Mouse (Mus musculus): Measurements from ENCODE around the gene BC048562.

The BC048562 gene

GRCm38 (mm10) chr9:108481520-108482210, 45.4 kb downstream of the BC048562 start:
- DNase-seq, result no peak

- DNase-seq, result no peak
These were observed 46.9 kb downstream of the BC048562 start for GRCm38 (mm10) chr9:108483051-108483790.

- DNase-seq, result no peak
These were observed 47.7 kb downstream of the BC048562 start for GRCm38 (mm10) chr9:108484021-108484420.

- DNase-seq, result no peak
These were observed 49.1 kb downstream of the BC048562 start for GRCm38 (mm10) chr9:108485301-108485875.

GRCm38 (mm10) chr9:108486973-108487530, 50.8 kb downstream of the BC048562 start:
- DNase-seq, result no peak

GRCm38 (mm10) chr9:108488403-108488802, 52.1 kb downstream of the BC048562 start:
- no peak for DNase-seq

GRCm38 (mm10) chr9:108489215-108489614, 52.9 kb downstream of the BC048562 start:
- no peak for DNase-seq

- DNase-seq, result no peak
These were observed 53.6 kb downstream of the BC048562 start for GRCm38 (mm10) chr9:108489702-108490558.

GRCm38 (mm10) chr9:108490559-108491285, 54.4 kb downstream of the BC048562 start, which contains the start of gene Usp19:
Usp19 (plus strand) TSS chr9:108490602.
- DNase-seq, result peak; percentile 98

GRCm38 (mm10) chr9:108491286-108491580, 55.0 kb downstream of the BC048562 start:
- DNase-seq, result no peak

- DNase-seq, result no peak
These were observed 55.9 kb downstream of the BC048562 start for GRCm38 (mm10) chr9:108492043-108492750.

- no peak for DNase-seq
These were observed 57.0 kb downstream of the BC048562 start for GRCm38 (mm10) chr9:108493246-108493645.

GRCm38 (mm10) chr9:108494146-108494825, 58.0 kb downstream of the BC048562 start:
- no peak for DNase-seq

- DNase-seq, result no peak
These were observed 58.6 kb downstream of the BC048562 start for GRCm38 (mm10) chr9:108494905-108495304.
